Mouse (Mus musculus) CD4-positive, CD25-positive, alpha-beta regulatory T cell, adult 4 months (primary cell): ENCODE measurements around the gene 4930469K13Rik. TPM values are rescaled to one million over a fixed set of nuclear protein-coding genes. Genes with fewer than 3 reads are reported as not detected.
"Not testable (repeated sequence)": the region's sequence is repeated elsewhere in the genome, so short reads cannot be mapped to it uniquely, and the experiment has no call there.

ENCODE experiments used
- ATAC-seq: one replicate; pipeline ENCODE4 v1.8.0; 2017
- polyA plus RNA-seq, 2 experiments: library from polyadenylated mRNA; unstranded; fragments of 100-300 nt; shearing (Covaris generic); gene quantifications; one replicate each; pipeline ENCODE4 v1.2.1; 2017

Gene 4930469K13Rik
- polyA plus RNA-seq: 10 to 100 TPM; 10.7 to 11.1 TPM

DNA sequence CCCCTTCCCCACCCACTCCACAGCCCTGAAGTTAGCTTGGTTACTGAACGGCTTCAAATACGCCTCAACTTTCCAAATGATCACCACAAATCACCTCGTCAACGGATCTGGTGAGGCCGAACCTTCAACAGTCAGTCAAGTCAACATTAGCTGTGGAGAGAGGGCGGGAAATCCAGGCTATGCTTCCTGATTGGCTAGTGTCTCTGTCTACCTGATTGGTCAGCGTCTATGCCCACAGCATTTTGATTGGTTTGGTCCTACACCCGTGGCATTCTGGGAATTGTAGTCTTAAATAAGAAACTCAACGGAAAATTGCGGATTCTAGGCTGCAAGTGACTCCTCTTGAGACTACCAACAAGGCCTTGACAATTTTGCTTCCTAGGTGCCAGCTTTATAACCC lies at the start of gene 4930469K13Rik:
TSS of gene 4930469K13Rik (minus strand) at position 133 of the 400 bp plus-strand sequence.
- peak; percentile 46 for ATAC-seq

GRCm38 (mm10) chr11:34146934-34147333 lies 48.6 kb upstream of the 4930469K13Rik start:
- ATAC-seq: no peak

DNA sequence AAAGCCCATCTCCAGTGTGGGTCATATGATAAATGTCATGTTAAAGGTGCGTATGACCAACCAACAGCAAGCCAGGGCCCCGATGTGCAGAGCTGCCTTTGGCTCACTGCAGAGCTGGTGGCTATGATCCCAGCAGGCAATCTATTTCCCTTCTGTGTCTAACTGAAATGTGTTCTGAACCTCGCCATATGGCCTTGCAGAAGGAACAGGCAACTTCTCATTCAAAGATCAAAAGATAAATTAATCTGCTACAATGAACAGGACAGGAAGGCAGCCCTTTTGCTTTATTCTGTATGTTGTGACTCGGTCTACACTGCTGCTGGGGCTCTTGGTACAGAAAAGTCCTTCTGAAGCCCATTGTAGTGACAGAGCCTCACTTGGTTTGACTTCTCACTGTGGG lies 46.1 kb upstream of the 4930469K13Rik start:
- no peak for ATAC-seq

GRCm38 (mm10) chr11:34143984-34144383 lies 45.6 kb upstream of the 4930469K13Rik start:
- ATAC-seq: no peak

DNA sequence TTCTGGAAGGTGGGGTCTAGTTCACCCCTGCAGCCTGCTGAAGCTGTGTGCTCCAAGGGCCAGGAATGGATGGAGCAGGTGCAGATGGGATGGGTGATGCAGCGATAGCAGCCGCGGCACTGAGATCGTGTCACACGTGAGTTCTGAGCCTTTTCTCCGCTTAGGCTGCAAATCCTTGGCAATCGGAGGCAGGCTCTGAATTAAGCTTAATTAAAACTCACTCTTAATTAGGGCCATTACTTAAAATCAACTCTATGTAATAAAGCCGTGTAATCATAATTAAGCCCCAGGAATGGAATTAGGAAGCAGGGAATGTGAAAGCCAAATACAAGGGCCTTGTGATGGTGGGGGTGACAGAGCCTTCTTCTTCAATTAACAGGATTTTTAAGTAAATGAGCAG lies 40.9 kb upstream of the 4930469K13Rik start:
- ATAC-seq: no peak

GRCm38 (mm10) chr11:34128412-34128811 lies 30.1 kb upstream of the 4930469K13Rik start:
- no peak for ATAC-seq

- ATAC-seq: not testable (repeated sequence)
Observed at GRCm38 (mm10) chr11:34125727-34126126, 27.4 kb upstream of the 4930469K13Rik start.

GRCm38 (mm10) chr11:34124852-34125251 lies 26.5 kb upstream of the 4930469K13Rik start:
- no peak for ATAC-seq

GRCm38 (mm10) chr11:34123147-34123546 lies 24.8 kb upstream of the 4930469K13Rik start:
- peak; percentile 29 for ATAC-seq

GRCm38 (mm10) chr11:34118319-34118718 lies 20.0 kb upstream of the 4930469K13Rik start:
- ATAC-seq: no peak

DNA sequence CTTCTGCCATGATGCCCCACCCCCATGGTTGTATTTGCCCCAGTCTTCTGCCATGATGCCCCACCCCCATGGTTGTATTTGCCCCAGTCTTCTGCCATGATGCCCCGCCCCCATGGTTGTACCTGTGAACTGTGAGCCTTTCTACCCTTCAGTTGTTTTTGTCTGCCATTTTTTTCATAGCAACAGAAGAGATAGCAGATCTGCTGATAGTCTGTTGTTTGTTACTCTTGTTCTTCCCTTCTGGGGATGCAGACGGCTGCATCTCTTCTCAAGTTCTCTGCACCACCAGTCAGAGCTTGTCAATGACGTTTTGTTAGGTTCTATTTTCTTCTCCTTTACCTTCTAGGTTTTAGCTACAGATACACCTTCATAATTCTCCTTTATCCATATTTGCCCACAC lies 19.2 kb upstream of the 4930469K13Rik start:
- no peak for ATAC-seq

DNA sequence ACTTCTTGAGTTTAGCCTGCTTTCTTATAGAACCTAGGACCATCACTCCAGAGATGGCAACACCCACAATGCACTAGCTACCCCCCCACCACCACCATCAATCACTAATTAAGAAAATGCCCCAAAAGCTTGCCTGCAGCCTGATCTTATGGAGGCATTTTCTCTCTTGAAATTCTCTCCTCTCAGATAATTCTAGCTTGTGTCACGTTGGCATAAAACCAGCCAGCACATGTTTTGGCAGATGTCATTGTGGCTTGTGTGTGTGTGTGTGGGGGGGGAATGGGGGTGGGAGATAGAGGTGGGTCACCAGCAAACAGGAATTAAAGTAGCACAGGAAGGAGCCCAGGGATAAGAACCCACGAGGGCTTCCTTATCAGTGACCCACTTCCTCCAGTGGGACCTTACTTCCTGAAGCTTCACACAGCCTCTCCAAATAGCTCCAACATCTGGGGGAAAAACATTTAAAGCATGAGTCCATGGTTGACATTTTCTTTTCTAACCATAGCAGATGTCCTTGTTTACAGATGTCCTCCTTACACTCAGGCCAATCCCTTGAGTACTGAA lies 18.3 kb upstream of the 4930469K13Rik start:
- ATAC-seq: no peak

DNA sequence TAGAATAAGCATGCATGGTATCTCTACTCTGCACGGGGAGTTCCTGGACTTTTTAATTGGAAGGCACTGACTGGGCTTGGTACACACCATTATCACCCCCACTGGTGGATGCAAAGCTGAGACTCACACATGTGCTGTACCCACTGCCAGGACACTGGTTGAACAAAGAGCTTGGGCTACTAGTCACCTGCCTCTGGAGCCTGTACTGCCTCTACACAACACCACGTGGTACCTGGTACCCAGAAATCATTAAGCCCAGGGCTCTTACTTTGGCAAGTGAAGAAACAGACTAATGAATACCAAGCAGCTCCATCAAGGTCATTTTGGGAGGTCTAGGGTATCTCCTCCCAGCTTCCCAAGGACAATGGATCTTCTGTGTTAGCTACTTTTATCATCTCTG lies 15.4 kb upstream of the 4930469K13Rik start:
- ATAC-seq: no peak

DNA sequence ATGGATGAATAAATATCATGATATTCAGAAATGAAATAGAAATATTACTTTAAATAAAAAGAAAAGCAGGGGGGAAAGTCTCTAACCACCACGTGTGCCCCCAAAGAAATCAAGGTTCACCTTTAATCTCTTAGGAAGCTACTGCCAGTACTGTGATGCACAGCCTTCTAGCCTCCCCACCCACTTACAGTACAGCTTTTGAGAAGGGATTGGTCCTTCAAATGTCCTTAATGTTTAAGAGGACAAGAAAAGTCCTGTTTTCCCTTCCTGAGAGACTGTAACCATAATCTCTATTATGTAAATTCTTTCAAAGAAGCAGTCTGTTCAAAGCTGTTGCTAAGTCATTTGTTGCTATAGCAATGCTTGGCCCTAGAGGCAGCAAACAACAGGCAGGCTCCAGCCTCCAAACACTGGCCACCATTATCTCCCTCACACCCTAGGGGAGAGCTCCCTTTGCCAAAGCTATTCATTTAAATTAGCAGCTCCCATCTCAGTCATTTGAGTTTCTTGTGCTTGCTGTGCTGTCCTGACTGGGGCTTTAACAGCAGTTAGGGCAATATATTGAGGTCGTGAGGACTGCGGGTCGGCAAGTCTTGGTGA lies 14.5 kb upstream of the 4930469K13Rik start:
- ATAC-seq: no peak

DNA sequence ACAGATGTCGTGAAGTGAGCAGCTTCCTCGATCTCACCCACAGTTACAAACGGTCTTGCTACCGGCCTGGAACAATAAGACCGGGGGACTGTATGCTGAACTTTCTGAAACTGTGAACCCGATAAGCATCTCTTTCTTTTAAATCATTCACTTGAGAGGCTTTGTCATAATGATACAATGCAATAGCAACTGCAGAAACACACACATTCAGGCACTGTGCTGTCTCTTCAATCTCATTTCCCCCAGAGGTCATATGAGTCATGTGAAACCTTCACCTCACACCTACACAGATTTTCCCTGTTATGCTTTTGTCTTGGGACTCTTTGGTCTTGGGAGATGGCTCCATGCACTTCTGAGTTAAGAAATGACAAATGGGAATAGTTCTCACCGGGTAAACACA lies 13.6 kb upstream of the 4930469K13Rik start:
- ATAC-seq: peak; percentile 77

DNA sequence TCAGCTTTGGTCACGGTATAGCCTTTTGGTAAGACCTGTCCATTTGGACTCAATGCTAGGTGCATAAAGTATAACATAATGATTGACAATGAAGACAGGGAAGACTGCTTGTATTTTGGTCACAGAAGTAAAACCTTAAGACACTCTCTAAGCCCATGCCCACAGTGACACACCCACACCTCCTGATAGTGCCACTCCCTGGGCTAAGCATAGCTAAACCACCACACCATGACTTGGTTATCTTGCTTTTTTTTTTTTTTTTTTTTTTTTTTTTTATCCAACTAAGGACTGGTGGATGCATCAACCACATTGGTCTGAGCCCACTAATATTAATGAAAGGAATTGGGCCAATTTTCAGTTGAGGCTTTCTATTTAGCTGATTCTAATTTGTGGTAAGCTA lies 10.9 kb upstream of the 4930469K13Rik start:
- no peak for ATAC-seq

DNA sequence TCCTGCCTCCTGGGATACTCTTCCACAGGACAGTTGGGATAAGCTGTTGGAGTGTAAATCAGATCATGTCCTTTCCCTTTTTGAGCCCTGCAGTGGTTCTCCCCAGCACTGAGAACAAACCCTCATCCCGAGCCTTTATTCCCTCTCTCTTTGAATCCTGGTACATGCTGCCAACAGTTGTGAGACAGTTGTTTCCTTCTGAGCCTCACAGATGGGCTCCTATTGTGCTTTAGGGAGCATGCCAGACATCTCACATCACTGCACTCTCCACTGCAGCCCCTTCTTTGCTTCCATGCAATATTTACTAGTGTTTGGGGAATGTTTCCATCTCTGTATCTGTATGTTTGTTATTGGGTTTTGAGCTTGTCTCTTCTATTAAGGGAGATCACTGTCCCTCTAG lies 6.6 kb upstream of the 4930469K13Rik start:
- ATAC-seq: no peak

DNA sequence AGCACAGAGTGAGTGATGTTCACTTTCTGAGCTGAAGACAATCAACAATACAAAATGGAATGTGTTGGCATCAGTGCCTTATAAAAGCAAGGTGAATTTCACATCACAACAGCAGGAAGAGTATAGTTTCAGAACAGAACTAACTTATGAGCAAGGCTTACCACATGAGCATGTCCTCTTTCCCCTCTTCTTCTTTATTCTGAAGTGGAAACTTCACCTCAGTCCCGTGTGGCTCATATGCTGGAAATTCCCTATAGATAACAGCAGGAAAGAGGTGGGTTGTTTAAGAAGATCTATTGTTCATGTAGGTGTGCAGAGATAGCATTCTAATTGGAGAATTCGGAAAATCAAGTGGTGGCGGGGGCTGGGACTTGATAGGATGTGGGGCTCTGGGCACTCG lies 3.5 kb upstream of the 4930469K13Rik start:
- peak; percentile 71 for ATAC-seq

DNA sequence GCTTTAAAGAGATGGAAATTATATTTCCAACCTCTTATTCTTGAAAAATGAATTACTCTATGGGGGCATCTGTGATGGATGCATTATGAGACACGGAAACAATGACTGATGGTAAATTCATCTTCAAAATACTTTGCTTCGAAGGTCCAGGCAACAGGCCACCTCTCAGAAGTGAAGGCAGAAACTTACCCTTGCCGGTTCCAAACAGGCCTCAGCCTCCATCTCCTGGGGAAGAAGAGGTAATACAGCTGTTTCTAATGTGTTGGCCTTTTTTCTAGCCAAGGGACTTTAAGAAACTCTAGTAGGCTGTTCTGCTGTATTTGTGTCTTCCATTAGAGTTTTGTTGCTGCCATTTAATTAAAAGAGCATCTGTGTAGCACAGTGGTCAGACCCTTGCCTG lies 11.3 kb downstream of the 4930469K13Rik start:
- no peak for ATAC-seq

DNA sequence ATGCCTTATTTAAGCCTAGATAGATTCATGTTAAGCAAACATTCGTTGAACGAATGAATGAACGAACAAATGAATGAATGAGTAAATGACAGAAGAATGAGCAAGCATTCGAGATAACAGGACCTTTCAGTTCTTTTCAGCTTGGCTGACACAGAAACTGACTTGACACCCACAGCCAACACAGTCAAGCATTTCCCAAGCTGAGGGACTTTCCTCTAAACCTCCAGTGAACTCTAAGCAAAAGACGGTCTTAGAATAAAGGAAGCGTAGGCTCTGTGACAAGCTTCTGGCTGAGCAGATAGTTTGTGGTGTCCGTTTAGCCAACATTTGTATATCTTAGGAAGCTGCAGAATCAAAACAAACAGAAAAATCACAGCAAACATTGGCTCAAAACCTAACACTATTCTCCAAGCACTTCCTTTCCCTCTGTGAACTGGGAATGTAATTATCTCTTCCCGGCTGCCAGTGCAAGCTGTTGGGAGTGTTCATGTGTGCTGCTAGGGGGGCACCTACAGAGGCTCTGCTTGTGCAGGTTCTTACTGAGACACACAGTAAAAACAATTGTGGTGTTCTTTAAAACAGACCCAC lies 12.1 kb downstream of the 4930469K13Rik start:
- ATAC-seq: peak; percentile 64

DNA sequence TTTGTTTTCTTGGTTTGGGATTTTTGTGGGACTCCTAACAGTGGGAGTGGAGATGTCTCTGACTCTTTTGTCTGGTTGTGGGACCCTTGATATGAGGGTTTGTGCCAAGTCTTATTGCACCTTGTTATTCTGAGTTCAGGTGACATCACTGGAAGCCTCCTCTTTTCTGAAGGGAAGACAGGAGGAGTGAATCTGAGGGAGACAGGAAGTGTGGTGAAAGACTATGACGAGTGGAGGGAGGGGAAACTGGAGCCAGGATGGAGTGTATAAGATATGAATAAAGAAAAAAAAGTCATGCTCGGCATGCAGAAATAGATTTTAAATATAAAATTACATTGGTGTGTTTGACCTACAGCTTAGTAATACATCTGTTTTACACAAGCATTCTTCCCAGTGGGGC lies 13.7 kb downstream of the 4930469K13Rik start:
- ATAC-seq: peak; percentile 68

- no peak for ATAC-seq
Observed at GRCm38 (mm10) chr11:34083795-34084194, 14.6 kb downstream of the 4930469K13Rik start.

DNA sequence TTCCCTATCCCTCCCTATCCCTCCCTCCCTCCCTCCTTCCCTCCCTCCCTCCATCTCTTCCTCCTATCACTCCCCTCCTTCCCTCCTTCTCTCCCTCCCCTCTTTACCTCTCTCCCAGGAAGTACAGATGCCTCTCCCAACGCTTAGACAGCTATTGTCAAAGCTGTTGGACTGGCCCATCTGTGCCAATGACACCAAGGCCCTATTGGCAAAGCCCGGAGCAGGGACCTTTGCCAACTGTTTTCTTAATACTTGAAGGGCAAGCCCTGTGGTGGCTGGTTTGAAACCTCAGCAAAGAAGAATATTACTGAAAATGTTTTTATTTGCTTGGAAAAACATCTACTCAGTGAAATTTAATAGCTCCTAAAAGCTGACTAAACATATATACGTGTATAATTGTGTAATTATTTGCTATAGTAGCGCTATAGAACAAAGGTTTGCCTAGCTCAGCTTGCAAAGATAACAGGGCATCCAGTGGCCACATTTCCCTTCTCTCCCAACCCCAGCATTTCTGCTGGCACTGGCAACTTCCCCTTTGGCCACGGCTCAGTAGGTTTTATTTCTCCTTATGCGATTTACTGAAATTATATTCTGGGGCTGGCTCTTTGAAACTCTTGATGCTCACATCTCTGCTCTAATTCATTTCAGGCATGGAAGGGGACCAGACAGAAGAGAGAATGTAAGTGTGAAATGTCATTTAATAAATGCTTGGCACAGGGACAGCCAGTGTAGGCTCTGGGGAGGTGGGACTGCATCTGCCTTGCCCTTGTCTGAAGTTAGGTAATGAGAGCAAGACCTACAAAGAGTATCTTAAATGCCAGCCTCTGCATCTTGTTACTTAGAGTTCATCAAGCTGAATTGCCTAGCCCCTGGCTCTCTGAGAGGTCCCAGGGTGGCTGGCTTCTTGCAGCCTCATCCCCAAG lies 18.6 kb downstream of the 4930469K13Rik start:
- no peak for ATAC-seq
